Mouse (Mus musculus) spleen, adult 2 months (tissue): ENCODE data around the gene Ppp1r26.

Experiments used
- CTCF ChIP-seq: fragments of 200-500 bp; IDR thresholded peaks from 2 replicates; pipeline ENCODE4 v1.5.1; 2011; ENCODE audit warnings: mild to moderate bottlenecking, inconsistent platforms; ENCODE audit not compliant: insufficient read depth, insufficient read length, insufficient replicate concordance; ENCODE audit errors: extremely low read depth
- POLR2A ChIP-seq: fragments of 200-500 bp; IDR thresholded peaks from 2 replicates; pipeline ENCODE4 v1.6.1; 2011; ENCODE audit warnings: low read depth, low read length, inconsistent platforms

GRCm38 (mm10) chr2:28402128-28402527, 44.5 kb upstream of the Ppp1r26 start:
- TF ChIP-seq CTCF: no peak
- TF ChIP-seq POLR2A: no peak
